Mouse (Mus musculus) lung, postnatal 0 days (tissue): ENCODE data around the gene Dnpep.

Experiments used
- CTCF ChIP-seq: IDR thresholded peaks from 2 replicates; pipeline ENCODE4 v1.5.1; 2016; ENCODE audit warnings: antibody characterized with exemption, mild to moderate bottlenecking
- EP300 ChIP-seq: IDR thresholded peaks from 2 replicates; pipeline ENCODE4 v1.6.1; 2016; ENCODE audit warnings: antibody characterized with exemption, mild to moderate bottlenecking, control low read depth

- TF ChIP-seq CTCF (no peak), EP300 (no peak)
These were observed 41.6 kb upstream of the Dnpep start for GRCm38 (mm10) chr1:75359346-75359745.
